Mouse (Mus musculus) cerebellum, postnatal 14 days (tissue): ENCODE results near the gene Ehmt2.
A peak's percentile ranks its signal among the peaks of the same experiment; 100 is the strongest.
"Not testable (repeated sequence)": the region's sequence is repeated elsewhere in the genome, so short reads cannot be mapped to it uniquely, and the experiment has no call there.

Source experiments
- DNase-seq, 2 experiments: peaks; one replicate each; pipeline ENCODE4 v3.0.0; 2021; ENCODE audit warnings: mixed read lengths in 2 of 2

Gene Ehmt2

GRCm38 (mm10) chr17:34928841-34929240, 30.6 kb downstream of the Ehmt2 start:
- no peak for DNase-seq

DNA sequence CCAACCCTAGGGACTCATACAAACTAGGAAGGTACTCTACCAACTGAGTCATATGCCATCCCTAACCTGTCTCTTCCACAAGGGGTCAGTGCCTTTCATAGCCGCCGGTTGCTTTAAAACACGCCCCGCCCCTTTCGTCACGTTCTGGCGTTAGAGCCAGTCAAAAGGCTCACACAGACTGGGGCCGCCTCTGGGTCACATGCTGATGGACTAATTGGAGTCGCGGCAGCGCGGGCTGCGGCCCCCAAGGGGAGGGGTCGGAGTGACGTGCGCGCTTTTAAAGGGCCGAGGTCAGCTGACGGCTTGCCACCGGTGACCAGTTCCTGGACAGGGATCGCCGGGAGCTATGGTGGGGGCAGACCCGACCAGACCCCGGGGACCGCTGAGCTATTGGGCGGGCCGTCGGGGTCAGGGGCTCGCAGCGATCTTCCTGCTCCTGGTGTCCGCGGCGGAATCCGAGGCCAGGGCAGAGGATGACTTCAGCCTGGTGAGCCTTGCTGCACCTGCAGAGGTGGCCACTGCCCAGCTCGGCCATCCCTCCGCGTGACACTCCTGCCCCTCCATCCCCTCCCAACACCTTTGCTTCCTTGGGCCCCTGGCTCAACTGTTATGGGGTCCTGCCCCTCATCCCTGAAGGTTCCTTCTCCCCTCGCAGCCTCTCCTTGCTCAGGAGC, 32.9 kb downstream of the Ehmt2 start, which contains the start of gene Neu1:
Neu1 (plus strand) TSS at position 193 of the 674 bp plus-strand sequence.
- DNase-seq: peak; percentile 100

- DNase-seq: peak; percentile 58 to 59
Measured at GRCm38 (mm10) chr17:34931735-34932098, 33.4 kb downstream of the Ehmt2 start.

- DNase-seq: no peak
Measured at GRCm38 (mm10) chr17:34932287-34932686, 34.0 kb downstream of the Ehmt2 start.

GRCm38 (mm10) chr17:34934031-34934430, 35.8 kb downstream of the Ehmt2 start:
- DNase-seq: no peak

- no peak for DNase-seq
Measured at GRCm38 (mm10) chr17:34934830-34935229, 36.6 kb downstream of the Ehmt2 start.

- no peak for DNase-seq
Measured at GRCm38 (mm10) chr17:34937960-34938505, 39.8 kb downstream of the Ehmt2 start.

DNA sequence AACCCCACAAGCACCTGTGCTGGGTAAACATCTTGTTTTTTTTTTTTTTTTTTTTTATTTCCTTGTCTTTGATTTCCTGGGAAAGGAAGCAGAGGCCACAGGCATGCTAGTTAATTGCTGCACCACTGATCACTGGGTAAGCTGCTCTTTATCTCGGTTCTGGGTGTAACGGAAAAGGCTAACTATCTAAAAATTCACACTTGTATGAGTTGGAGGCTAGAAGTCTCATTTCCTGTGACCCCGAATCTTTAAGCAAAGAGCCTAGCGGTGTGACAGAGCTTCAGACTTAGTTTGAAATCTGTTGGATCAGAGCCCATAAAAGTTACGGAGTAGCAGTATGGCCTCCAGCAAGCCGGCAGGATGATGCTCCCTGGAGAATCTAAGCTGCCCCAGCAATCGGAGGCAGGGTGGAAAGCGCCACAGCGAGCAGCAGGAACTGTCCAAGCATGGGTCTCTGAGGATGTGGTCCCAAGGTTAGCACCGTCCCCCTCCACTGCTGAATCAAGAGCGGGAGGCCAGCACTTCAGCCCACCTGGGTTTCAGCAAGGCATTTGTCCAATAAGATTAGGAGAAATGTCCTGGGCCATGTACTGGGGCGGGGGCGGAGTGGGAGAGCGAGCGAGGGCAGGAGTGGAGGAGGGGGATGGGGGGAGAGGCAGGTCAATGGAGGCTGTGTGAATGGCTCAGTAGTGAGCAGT, 43.2 kb downstream of the Ehmt2 start:
- DNase-seq: no peak

DNA sequence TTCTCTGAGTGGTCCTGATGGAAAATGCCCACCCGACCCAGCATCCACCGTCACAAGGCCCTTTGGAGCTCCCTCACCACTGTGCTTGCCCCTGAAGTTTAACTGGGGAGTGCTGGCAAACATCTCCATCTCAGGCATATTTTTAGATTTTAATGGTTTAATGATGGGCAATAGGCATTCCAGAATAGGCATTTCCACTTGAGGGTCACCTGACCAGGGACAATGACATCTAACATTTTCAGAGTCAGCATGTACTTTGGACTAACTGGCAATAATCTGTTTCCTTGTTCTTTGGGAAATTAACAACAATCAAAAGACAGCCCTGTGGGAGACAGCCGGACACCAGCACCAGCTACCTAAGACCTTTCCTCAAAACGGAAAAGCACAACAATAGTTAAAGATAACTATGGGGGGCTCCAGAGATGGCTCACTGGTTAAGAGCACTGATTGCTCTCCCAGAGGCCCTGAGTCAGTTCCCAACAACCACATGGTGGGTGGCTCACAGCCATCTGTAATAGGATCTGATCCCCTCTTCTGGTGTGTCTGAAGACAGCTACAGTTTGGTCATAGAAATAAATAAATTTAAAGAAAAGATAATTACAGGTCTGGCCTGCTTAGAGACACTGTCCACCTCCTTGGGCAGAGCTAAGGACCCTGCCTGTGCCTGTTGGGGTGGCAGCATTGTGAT, 45.0 kb downstream of the Ehmt2 start:
- no peak for DNase-seq

DNA sequence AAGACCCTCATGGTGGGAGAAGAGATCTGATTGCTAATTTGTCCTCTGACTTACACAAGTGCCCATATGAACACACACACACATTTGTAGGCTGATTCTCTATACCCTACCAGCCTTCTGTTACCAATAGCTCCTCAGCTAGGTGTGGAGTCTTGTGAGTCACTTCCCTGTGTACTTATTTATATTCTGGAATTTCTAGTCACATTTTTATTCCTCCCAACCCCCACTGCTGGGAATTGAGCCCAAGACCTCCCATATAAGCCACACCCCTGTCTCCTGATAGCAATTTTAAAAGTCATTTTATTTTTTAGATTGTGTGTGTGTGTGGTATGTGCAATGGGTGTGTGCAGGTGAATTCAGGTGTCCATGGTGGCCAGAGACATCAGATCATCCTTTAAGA, 46.1 kb downstream of the Ehmt2 start:
- DNase-seq: no peak

DNA sequence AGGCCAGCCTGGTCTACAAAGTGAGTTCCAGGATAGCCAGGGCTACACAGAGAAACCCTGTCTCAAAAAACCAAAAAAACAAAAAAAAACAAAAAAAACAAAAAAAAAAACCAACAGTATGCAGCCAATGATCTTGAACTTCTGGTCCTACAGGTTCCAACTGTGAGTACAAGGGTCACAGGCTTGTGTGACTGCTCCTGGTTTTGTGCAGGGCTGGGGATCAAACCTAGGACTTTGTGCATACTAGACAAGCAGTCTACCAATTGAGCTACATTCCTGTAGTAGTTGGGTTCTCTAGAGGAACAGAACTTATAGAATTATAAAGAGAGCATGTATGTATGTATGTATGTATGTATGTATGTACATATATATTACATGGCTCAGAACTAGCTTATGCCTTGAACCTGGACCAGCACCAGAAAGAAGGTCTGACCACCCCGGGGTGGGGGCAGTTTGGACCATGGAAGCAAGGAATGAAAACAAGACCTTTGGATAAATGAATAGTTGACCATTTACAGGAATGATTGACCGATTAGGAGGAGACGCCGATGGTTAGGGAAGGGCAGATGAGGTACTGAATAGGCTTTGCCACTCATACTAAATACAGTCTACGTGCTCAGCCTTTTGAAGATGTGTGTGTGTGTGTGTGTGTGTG, 48.3 kb downstream of the Ehmt2 start:
- no peak for DNase-seq

GRCm38 (mm10) chr17:34947606-34948005, 49.3 kb downstream of the Ehmt2 start:
- DNase-seq: peak; percentile 33 to 45

DNA sequence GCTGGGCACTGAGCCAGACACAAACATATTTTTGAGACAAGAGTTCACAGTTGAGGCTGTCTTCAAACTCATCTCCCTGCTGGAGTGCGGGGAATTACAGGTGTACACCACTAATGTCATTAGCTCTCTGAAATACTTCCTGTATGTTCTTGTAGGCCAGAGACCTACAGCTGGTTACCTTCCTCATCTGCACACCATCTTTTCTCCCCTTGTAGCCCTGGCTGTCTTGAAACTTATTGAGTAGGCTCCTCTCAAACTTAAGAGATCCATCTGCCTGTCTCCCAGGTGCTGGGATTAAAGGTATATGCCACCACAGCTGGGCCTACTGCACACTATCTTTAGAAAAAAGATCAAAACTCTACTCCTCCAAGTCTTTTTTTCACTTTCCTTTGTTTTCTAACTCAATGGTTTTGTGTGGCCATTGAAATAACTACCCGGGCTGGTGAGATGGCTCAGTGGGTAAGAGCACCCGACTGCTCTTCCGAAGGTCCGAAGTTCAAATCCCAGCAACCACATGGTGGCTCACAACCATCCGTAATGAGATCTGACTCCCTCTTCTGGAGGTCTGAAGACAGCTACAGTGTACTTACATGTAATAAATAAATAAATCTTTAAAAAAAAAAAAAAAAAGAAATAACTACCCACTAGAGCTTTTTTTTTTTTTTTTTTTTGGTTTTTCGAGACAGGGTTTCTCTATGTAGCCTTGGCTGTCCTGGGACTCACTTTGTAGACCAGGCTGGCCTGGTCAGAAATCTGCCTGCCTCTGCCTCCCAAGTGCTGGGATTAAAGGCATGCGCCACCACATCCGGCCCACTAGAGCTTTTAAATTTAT, 50.7 kb downstream of the Ehmt2 start:
- not testable (repeated sequence) for DNase-seq

DNA sequence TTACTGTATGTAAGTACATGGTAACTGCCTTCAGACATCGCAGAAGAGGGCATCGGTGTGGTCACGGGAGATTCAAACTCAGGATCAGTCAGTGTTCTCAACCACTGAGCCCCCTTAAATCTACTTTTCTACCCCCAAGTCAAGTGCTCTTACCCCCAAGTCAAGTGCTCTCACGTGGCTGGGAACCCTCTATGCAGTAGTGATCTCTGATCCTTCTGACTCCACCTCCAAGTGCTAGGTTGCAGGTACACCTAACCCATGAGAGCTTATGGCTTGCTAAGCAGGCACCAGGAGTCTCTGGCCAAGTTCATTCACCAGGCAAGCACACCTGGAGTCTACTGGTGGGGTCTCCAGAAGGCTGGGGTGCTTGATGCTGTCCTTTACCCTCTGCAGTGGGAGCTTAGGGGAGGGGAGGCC, 51.3 kb downstream of the Ehmt2 start:
- no peak for DNase-seq

- DNase-seq: no peak
Measured at GRCm38 (mm10) chr17:34950514-34951455, 52.5 kb downstream of the Ehmt2 start.

DNA sequence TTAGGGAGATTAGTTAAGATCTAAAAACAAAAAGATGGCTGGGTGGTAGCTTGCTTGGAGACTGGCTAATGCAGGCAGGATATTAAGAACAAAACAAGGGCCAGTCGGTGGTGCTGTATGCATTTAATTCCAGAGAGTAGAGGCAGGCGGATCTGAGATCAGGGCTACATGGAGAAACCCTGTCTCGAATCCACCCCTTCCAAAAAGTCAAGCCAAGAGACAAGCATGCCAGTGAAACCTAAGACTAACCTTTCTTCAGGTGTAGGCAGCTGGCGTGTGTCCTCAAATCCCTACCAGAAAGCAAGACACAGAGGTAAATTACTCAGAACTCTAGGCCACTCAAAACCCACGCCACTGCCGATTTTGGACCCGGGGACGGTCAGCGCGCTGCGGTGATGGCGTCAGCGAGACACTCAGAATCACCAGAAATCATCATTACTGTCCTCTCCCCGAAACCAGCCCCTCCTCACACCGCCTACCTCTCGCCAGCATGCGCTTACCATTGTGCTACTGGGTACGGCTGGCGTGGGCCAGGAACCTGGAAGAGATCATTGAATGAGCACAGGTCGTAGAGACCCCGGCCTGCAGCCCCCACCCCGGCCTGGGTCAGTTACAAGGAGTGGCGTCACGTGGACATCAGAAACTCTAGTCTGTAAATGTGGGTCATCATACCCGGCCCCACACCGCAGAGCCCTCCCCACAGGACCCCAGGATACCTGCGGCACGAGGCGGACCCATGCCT, 53.5 kb downstream of the Ehmt2 start:
- no peak for DNase-seq

DNA sequence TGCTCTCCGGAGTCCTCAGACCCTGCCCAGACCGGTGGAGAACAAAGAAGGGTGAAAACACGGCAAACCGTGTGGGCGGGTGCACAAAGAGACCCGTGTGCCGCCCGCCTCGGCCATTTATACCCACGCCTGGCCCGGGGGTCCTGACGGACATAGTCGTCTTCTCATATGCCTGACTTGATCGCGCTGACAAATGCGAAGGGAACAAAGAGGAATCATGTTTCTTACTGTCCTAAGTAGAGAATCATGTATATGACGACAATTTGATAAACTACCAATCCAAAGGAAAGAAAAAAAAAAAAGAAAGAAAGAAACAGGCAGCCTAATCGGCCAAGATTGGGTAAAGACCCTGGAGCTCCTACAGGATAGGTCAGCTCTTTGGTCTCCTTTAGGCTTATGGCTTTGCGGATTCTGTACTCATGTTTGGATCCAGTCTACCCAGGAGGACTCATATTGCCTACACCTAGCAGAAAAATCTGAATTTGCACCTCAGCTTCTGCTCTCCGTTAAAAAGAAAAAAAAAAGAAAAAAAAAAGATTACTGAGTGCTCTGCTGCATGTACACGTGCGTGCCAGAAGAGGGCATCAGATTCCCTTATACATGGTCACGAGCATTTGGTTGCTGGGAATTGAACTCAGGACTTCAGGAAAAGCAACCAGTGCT, 54.2 kb downstream of the Ehmt2 start:
- peak; percentile 90 to 91 for DNase-seq

- no peak for DNase-seq
Measured at GRCm38 (mm10) chr17:34953258-34953657, 55.0 kb downstream of the Ehmt2 start.

GRCm38 (mm10) chr17:34953904-34954303, 55.6 kb downstream of the Ehmt2 start:
- DNase-seq: no peak

DNA sequence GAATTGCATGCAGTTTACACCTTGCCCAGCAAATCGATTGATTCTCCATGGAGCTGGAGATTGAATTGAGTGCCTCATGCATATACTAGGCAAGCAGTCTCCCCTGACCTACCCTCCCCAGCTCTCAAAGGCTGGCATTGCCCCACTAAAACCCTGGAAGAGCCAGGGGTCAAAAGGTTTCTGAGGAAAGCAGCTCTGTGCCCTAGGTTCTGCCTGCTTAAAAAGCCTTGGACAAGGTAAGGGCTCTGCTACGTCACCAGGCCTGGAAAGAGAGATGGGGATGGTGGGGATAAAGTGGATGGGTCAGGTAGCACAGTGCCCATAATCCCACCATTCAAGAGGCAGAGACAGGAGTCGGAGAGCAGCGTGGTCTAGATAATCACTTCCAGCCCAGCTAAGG, 56.6 kb downstream of the Ehmt2 start:
- no peak for DNase-seq
